Mouse (Mus musculus) cerebellum, adult 2 months (tissue): ENCODE data around the gene C530025M09Rik. TPM values are rescaled to one million over a fixed set of nuclear protein-coding genes. Genes with fewer than 3 reads are reported as not detected.

ENCODE experiments used
- DNase-seq, 2 experiments: peaks; one replicate each; pipeline ENCODE4 v3.0.0; 2021
- H3K27ac ChIP-seq: fragments of 200-500 bp; 2 replicates; pipeline ENCODE4 v1.5.1; 2012; ENCODE audit warnings: low read length, control low read depth, inconsistent platforms; ENCODE audit not compliant: insufficient read depth
- H3K27me3 ChIP-seq: fragments of 200-500 bp; 2 replicates; pipeline ENCODE4 v1.6.1; 2012; ENCODE audit warnings: inconsistent platforms, mild to moderate bottlenecking, low read length, moderate library complexity; ENCODE audit not compliant: control insufficient read depth, insufficient read depth
- H3K4me1 ChIP-seq: fragments of 200-500 bp; 2 replicates; pipeline ENCODE4 v1.6.1; 2011; ENCODE audit warnings: low read length; ENCODE audit not compliant: control insufficient read depth, insufficient read depth
- H3K4me3 ChIP-seq: fragments of 200-500 bp; replicated peaks from 2 replicates; pipeline ENCODE3; 2011; ENCODE audit warnings: mild to moderate bottlenecking, low read depth, low read length, control low read depth; ENCODE audit not compliant: insufficient read depth
- CTCF ChIP-seq: fragments of 200-500 bp; IDR thresholded peaks from 2 replicates; pipeline ENCODE4 v1.5.1; 2011; ENCODE audit warnings: low read depth, mild to moderate bottlenecking, control low read depth, low read length, moderate library complexity, borderline replicate concordance; ENCODE audit not compliant: insufficient read depth
- POLR2A ChIP-seq: fragments of 200-500 bp; IDR thresholded peaks from 2 replicates; pipeline ENCODE4 v1.6.1; 2011; ENCODE audit warnings: low read length, control low read depth, borderline replicate concordance; ENCODE audit not compliant: insufficient read depth
- WGBS: fragments of 180-500 bp; shearing (Covaris S2); methylation state at CpG from one replicate; pipeline ENCODE4 v1.1.7; 2018; 5-methylcytosine and 5-hydroxymethylcytosine counted together
- polyA plus RNA-seq: library from polyadenylated mRNA; depleted of rRNA; stranded (reverse); fragments of >200 nt; gene quantifications from 2 replicates; pipeline ENCODE4 v1.2.3, GENCODE M21; 2012; rRNA removed

The C530025M09Rik gene
- polyA plus RNA-seq, 1 experiment: 0.18 TPM

- WGBS: 33% methylated on average over 3 of the region's 3 CpGs
- H3K27me3 ChIP-seq: no peaks in the 10 kb centered on the region
- TF ChIP-seq POLR2A (no peak), CTCF (no peak)
These were observed 32.4 kb downstream of the C530025M09Rik start for GRCm38 (mm10) chr2:149798613-149799012.

More at GRCm38 (mm10) chr2:149798613-149799012, 32.4 kb downstream of the C530025M09Rik start:
- no peak for DNase-seq
- H3K4me1 ChIP-seq: no peaks in the 10 kb centered on the region
- H3K27ac ChIP-seq: no peak overlapping the region
- no peak overlapping the region for H3K4me3 ChIP-seq

Other genes with a start within 250 kb of the C530025M09Rik start
- gene Syndig1, start 2.0 kb downstream of the C530025M09Rik start, polyA plus RNA-seq: 121 and 142 TPM in 2 replicates